ENCODE assay signal across 9 mouse cellular contexts in the genomic region with DNA sequence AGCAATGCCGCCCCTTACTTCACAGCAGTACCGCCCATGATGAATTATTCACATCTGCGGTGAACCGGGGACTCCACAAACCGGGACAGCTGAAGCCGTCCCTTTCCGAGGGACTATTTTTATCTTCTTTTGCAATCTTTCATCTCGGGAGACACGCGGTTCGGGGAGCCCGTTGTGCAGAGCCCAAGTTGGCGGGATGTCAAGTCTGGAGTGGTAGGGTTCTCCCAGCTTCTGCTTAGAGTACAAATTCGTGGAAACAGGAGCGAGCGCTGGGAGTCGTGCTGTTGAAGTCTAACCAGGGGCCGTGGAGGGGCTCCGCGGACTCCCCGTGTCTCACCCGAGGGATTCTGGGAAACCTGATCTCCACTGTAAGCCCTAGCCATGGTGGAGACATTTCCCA. TPM values are rescaled to one million over a fixed set of nuclear protein-coding genes. Genes with fewer than 3 reads are reported as not detected.
DNase-seq lines count a peak whose midpoint lies in the region; ATAC-seq and TF ChIP-seq lines count a peak whose summit lies in the region.
"Had no signal": no experiment of that assay in that cellular context is flagged by ENCODE, and none has a peak within 500 bp of the region (broad histone marks: within the 10 kb centered on the region; RNA-seq: fewer than 3 reads in every experiment).

No protein-coding gene starts in this region.

- no peak for ATAC-seq in neural tube, embryonic 11.5 days (ENCODE audit: insufficient read depth, low FRiP score, low TSS enrichment)
- ATAC-seq in forebrain, embryonic 16.5 days = peak; percentile 46
- no peak for ATAC-seq in hindbrain, postnatal 0 days
- ATAC-seq in midbrain, embryonic 13.5 days = no peak
- ATAC-seq: Patski had no signal

- DNase-seq in neural tube, embryonic 11.5 days (ENCODE audit: low spot score) = no peak
- DNase-seq in neural tube, embryonic 10.5 days (ENCODE audit: extremely low spot score, low spot score) = no peak
- DNase-seq in hindbrain, postnatal 0 days (ENCODE audit: low spot score) = peak; percentile 43
- peak; percentile 80 to 87 for DNase-seq in left cerebral cortex, postnatal 14 days (ENCODE audit: low spot score in 2 of 2)
- DNase-seq in spleen, postnatal 10 days (ENCODE audit: low spot score in 2 of 2) = no peak
- DNase-seq in thymus, postnatal 0 days (ENCODE audit: low spot score) = no peak

- WGBS in neural tube, embryonic 11.5 days = 26% methylated on average over 22 of the region's 22 CpGs
- WGBS in forebrain, embryonic 16.5 days = 14% methylated on average over 22 of the region's 22 CpGs
- WGBS in hindbrain, postnatal 0 days = 14% methylated on average over 22 of the region's 22 CpGs
- 18% methylated on average over 22 of the region's 22 CpGs for WGBS in midbrain, embryonic 13.5 days

- H3K4me1 ChIP-seq in neural tube, embryonic 11.5 days (ENCODE audit: control insufficient read depth, insufficient read depth, low read length) = peaks cover 13% of the 10 kb centered on the region
- peaks cover 10% of the 10 kb centered on the region for H3K4me1 ChIP-seq in forebrain, embryonic 16.5 days (replicated peaks; ENCODE audit: control insufficient read depth, insufficient read depth, low read length)
- peaks cover 2% of the 10 kb centered on the region for H3K4me1 ChIP-seq in hindbrain, postnatal 0 days (ENCODE audit: insufficient read depth, low read length)
- H3K4me1 ChIP-seq in midbrain, embryonic 13.5 days (replicated peaks) = peaks cover 57% of the 10 kb centered on the region

- 0 out of 2 replicates have a peak overlapping the region, but pooled peaks have one; percentile 7 for H3K9ac ChIP-seq in neural tube, embryonic 11.5 days (ENCODE audit: low read length)
- H3K9ac ChIP-seq in forebrain, embryonic 16.5 days (replicated peaks; ENCODE audit: low read depth, low read length) = no peak overlapping the region
- H3K9ac ChIP-seq in hindbrain, postnatal 0 days (replicated peaks; ENCODE audit: low read length) = no peak overlapping the region
- H3K9ac ChIP-seq in midbrain, embryonic 13.5 days (replicated peaks) = no peak overlapping the region

- H3K36me3 ChIP-seq in neural tube, embryonic 11.5 days (ENCODE audit: control insufficient read depth, insufficient read depth, low read length) = no peaks in the 10 kb centered on the region
- no peaks in the 10 kb centered on the region for H3K36me3 ChIP-seq in forebrain, embryonic 16.5 days (ENCODE audit: control insufficient read depth, insufficient read depth)
- no peaks in the 10 kb centered on the region for H3K36me3 ChIP-seq in hindbrain, postnatal 0 days (ENCODE audit: insufficient read depth, low read length)
- no peaks in the 10 kb centered on the region for H3K36me3 ChIP-seq in midbrain, embryonic 13.5 days

- no peak for TF ChIP-seq CTCF in hindbrain, postnatal 0 days (IDR thresholded peaks at IDR 0.05; ENCODE audit: low read depth)

- H3K4me2 ChIP-seq in neural tube, embryonic 11.5 days (ENCODE audit: low read depth) = peak overlapping the region; percentile 12; the same call in 1 of the 2 replicates
- peak overlapping the region; percentile 38 for H3K4me2 ChIP-seq in forebrain, embryonic 16.5 days (ENCODE audit: low read length)
- H3K4me2 ChIP-seq in hindbrain, postnatal 0 days (ENCODE audit: low read depth, low read length) = peak overlapping the region; percentile 24; the same call in 1 of the 2 replicates
- peak overlapping the region; percentile 32 for H3K4me2 ChIP-seq in midbrain, embryonic 13.5 days (replicated peaks)

- no peaks in the 10 kb centered on the region for H3K27me3 ChIP-seq in neural tube, embryonic 11.5 days (ENCODE audit: control insufficient read depth, insufficient read depth, low read length)
- H3K27me3 ChIP-seq in forebrain, embryonic 16.5 days (replicated peaks; ENCODE audit: control insufficient read depth, insufficient read depth, low read length) = no peaks in the 10 kb centered on the region
- peaks cover 5% of the 10 kb centered on the region; the same call in 1 of the 2 replicates for H3K27me3 ChIP-seq in hindbrain, postnatal 0 days (ENCODE audit: insufficient read depth, low read length)
- H3K27me3 ChIP-seq in midbrain, embryonic 13.5 days = peaks cover 10% of the 10 kb centered on the region
- H3K27me3 ChIP-seq: Patski had no signal

- H3K4me3 ChIP-seq in neural tube, embryonic 11.5 days (ENCODE audit: low read depth, low read length) = no peak overlapping the region
- no peak overlapping the region for H3K4me3 ChIP-seq in forebrain, embryonic 16.5 days (replicated peaks; ENCODE audit: low read length)
- H3K4me3 ChIP-seq in hindbrain, postnatal 0 days (ENCODE audit: low read length) = no peak overlapping the region
- H3K4me3 ChIP-seq in midbrain, embryonic 13.5 days (replicated peaks) = no peak overlapping the region

- H3K9me3 ChIP-seq in neural tube, embryonic 11.5 days (ENCODE audit: control insufficient read depth, low read length) = no peaks in the 10 kb centered on the region
- no peaks in the 10 kb centered on the region for H3K9me3 ChIP-seq in forebrain, embryonic 16.5 days (ENCODE audit: control insufficient read depth, low read length)
- H3K9me3 ChIP-seq in hindbrain, postnatal 0 days (ENCODE audit: low read length) = no peaks in the 10 kb centered on the region
- H3K9me3 ChIP-seq in midbrain, embryonic 13.5 days = no peaks in the 10 kb centered on the region

- H3K27ac ChIP-seq in neural tube, embryonic 11.5 days (ENCODE audit: low read depth, low read length) = no peak overlapping the region
- H3K27ac ChIP-seq in forebrain, embryonic 16.5 days (ENCODE audit: low read length) = no peak overlapping the region
- H3K27ac ChIP-seq in hindbrain, postnatal 0 days = no peak overlapping the region
- no peak overlapping the region for H3K27ac ChIP-seq in midbrain, embryonic 13.5 days

- intact Hi-C loops in left cerebral cortex, postnatal 14 days (cut with DNase I) = loop anchor here (10.0 kb wide), 1 partner anchor 445 kb away; no protein-coding TSS in a partner anchor

RNA-seq across cellular contexts. Expression of a gene that starts 53.0 kb away (rescaled TPM):
- 112 and 120 TPM in 2 replicates for polyA plus RNA-seq in neural tube, embryonic 11.5 days (2014; fragmentation: Nextera tagmentation; extraction: Ambion mirVana)
- polyA plus RNA-seq in forebrain, embryonic 16.5 days (2015; fragmentation: Nextera tagmentation; extraction: Ambion mirVana) = 21.2 and 34.2 TPM in 2 replicates
- total RNA-seq in hindbrain, postnatal 0 days (2014; rRNA removed) = 28.8 and 47.7 TPM in 2 replicates
- polyA plus RNA-seq in hindbrain, postnatal 0 days (2015; fragmentation: Nextera tagmentation; extraction: Ambion mirVana) = 33.0 and 34.6 TPM in 2 replicates
- 1 to 10 TPM; 1.2 to 5.0 TPM for total RNA-seq in left cerebral cortex, postnatal 14 days (2021)
- polyA plus RNA-seq in midbrain, embryonic 13.5 days (2015; fragmentation: Nextera tagmentation; extraction: Ambion mirVana) = 117 and 118 TPM in 2 replicates
- polyA plus RNA-seq in thymus, postnatal 0 days (2015; fragmentation: Nextera tagmentation; extraction: Ambion mirVana) = 32.6 and 43.5 TPM in 2 replicates
- polyA plus RNA-seq: Patski had no signal

Comparison
In these comparisons a context has a peak if more than half of its experiments do, and no peak if none do; other contexts are left out.
1. DNase-seq: peak in hindbrain, postnatal 0 days (single experiment) and left cerebral cortex, postnatal 14 days (2 of 2); none in neural tube, embryonic 11.5 days (single experiment), neural tube, embryonic 10.5 days (single experiment), spleen, postnatal 10 days (0 of 2) and thymus, postnatal 0 days (single experiment).
2. Peak in every context shown above with its lines, with median percentiles within 50 percentile points of each other: H3K4me2 ChIP-seq.